Mouse (Mus musculus) spleen, adult 2 months (tissue): ENCODE measurements around the gene Tmed11. TPM values are rescaled to one million over a fixed set of nuclear protein-coding genes. Genes with fewer than 3 reads are reported as not detected.
"Not testable (repeated sequence)": the region's sequence is repeated elsewhere in the genome, so short reads cannot be mapped to it uniquely, and the experiment has no call there.

Experiments used
- DNase-seq, 2 experiments: peaks; one replicate each; pipeline versions ENCODE4 v3.0.0 to v3.0.0-alpha.2; 2012 to 2021; ENCODE audit warnings: low spot score in 2 of 2, low read depth in 1 of 2
- H3K27ac ChIP-seq: fragments of 200-500 bp; 2 replicates; pipeline ENCODE4 v1.5.1; 2012; ENCODE audit warnings: low read length, inconsistent platforms; ENCODE audit not compliant: insufficient read depth
- H3K27me3 ChIP-seq: fragments of 200-500 bp; 2 replicates; pipeline ENCODE4 v1.6.1; 2012; ENCODE audit warnings: mild to moderate bottlenecking, moderate library complexity, low read length, inconsistent platforms; ENCODE audit not compliant: control insufficient read depth, insufficient read depth
- H3K36me3 ChIP-seq: fragments of 200-500 bp; 2 replicates; pipeline ENCODE4 v1.6.1; 2012; ENCODE audit warnings: mild to moderate bottlenecking, low read length, inconsistent platforms; ENCODE audit not compliant: control insufficient read depth, insufficient read depth
- H3K4me1 ChIP-seq: fragments of 200-500 bp; 2 replicates; pipeline ENCODE4 v1.6.1; 2011; ENCODE audit warnings: inconsistent platforms; ENCODE audit not compliant: control insufficient read depth, insufficient read depth, insufficient read length
- H3K4me3 ChIP-seq: fragments of 200-500 bp; 2 replicates; pipeline ENCODE4 v1.5.1; 2011; ENCODE audit warnings: mild to moderate bottlenecking, inconsistent platforms; ENCODE audit not compliant: insufficient read depth, insufficient read length; ENCODE audit errors: extremely low read depth
- CTCF ChIP-seq: fragments of 200-500 bp; IDR thresholded peaks from 2 replicates; pipeline ENCODE4 v1.5.1; 2011; ENCODE audit warnings: mild to moderate bottlenecking, inconsistent platforms; ENCODE audit not compliant: insufficient read depth, insufficient read length, insufficient replicate concordance; ENCODE audit errors: extremely low read depth
- POLR2A ChIP-seq: fragments of 200-500 bp; IDR thresholded peaks from 2 replicates; pipeline ENCODE4 v1.6.1; 2011; ENCODE audit warnings: low read depth, low read length, inconsistent platforms
- WGBS: fragments of 180-500 bp; shearing (Covaris S2); methylation state at CpG from one replicate; pipeline ENCODE4 v1.1.7; 2018; 5-methylcytosine and 5-hydroxymethylcytosine counted together
- polyA plus RNA-seq: library from polyadenylated mRNA; depleted of rRNA; stranded (reverse); fragments of >200 nt; gene quantifications from 2 replicates; pipeline ENCODE4 v1.2.3, GENCODE M21; 2012; rRNA removed

The Tmed11 gene
- polyA plus RNA-seq, result 0.54 and 0.75 TPM in 2 replicates

GRCm38 (mm10) chr5:108795263-108795662 lies at the start of gene Tmed11:
TSS of gene Tmed11 (minus strand) at chr5:108795363.
- not testable (repeated sequence) for DNase-seq, H3K36me3 ChIP-seq
- WGBS, result 64% methylated on average over 2 of the region's 2 CpGs

GRCm38 (mm10) chr5:108836156-108836555 lies 41.0 kb upstream of the Tmed11 start:
- Histone ChIP-seq H3K27ac (no peak overlapping the region), H3K4me3 (no peak overlapping the region), H3K4me1 (no peaks in the 10 kb centered on the region), H3K36me3 (no peaks in the 10 kb centered on the region), H3K27me3 (no peaks in the 10 kb centered on the region)
- TF ChIP-seq CTCF (no peak), POLR2A (no peak)
- DNase-seq, result no peak
- 73% methylated on average over 1 of the region's 1 CpGs for WGBS

More at GRCm38 (mm10) chr5:108795263-108795662, at the start of gene Tmed11:
- not testable (repeated sequence) for H3K27ac ChIP-seq, H3K27me3 ChIP-seq, H3K4me1 ChIP-seq, H3K4me3 ChIP-seq

- WGBS, result 91% methylated on average over 2 of the region's 2 CpGs
- H3K27ac ChIP-seq, result no peak overlapping the region
- no peaks in the 10 kb centered on the region for H3K4me1 ChIP-seq
- TF ChIP-seq CTCF (no peak), POLR2A (no peak)
- no peak for DNase-seq
- H3K27me3 ChIP-seq, result no peaks in the 10 kb centered on the region
- H3K36me3 ChIP-seq, result no peaks in the 10 kb centered on the region
- no peak overlapping the region for H3K4me3 ChIP-seq
Measured at GRCm38 (mm10) chr5:108823276-108823675, 28.1 kb upstream of the Tmed11 start.

- not testable (repeated sequence) for H3K36me3 ChIP-seq, DNase-seq, H3K27me3 ChIP-seq, H3K4me3 ChIP-seq, H3K4me1 ChIP-seq, H3K27ac ChIP-seq
- 74% methylated on average over 2 of the region's 2 CpGs for WGBS
Measured at GRCm38 (mm10) chr5:108808750-108809149, 13.6 kb upstream of the Tmed11 start, which contains the start of gene Vmn2r8. TSS of gene Vmn2r8 (minus strand) at chr5:108808850.

GRCm38 (mm10) chr5:108803646-108804045 lies 8.5 kb upstream of the Tmed11 start:
- Histone ChIP-seq H3K27me3 (no peaks in the 10 kb centered on the region), H3K4me3 (no peak overlapping the region), H3K36me3 (no peaks in the 10 kb centered on the region), H3K4me1 (no peaks in the 10 kb centered on the region), H3K27ac (no peak overlapping the region)
- DNase-seq, result no peak
- TF ChIP-seq POLR2A (no peak), CTCF (no peak)
- WGBS, result 38% methylated on average over 1 of the region's 1 CpGs

GRCm38 (mm10) chr5:108790385-108790784 lies 4.8 kb downstream of the Tmed11 start:
- not testable (repeated sequence) for H3K36me3 ChIP-seq, H3K4me3 ChIP-seq, H3K27ac ChIP-seq, H3K27me3 ChIP-seq, DNase-seq, H3K4me1 ChIP-seq
- WGBS, result 34% methylated on average over 1 of the region's 1 CpGs

- H3K4me1 ChIP-seq, result no peaks in the 10 kb centered on the region
- 73% methylated on average over 40 of the region's 40 CpGs for WGBS
- peak in 1 of 2 experiments; percentile 3 for DNase-seq
- TF ChIP-seq POLR2A (no peak), CTCF (no peak)
- no peaks in the 10 kb centered on the region for H3K27me3 ChIP-seq
- H3K36me3 ChIP-seq, result no peaks in the 10 kb centered on the region
- H3K4me3 ChIP-seq, result no peak within 1 kb of the TSS
- H3K27ac ChIP-seq, result no peak within 1 kb of the TSS
Measured at GRCm38 (mm10) chr5:108774630-108775306, 20.4 kb downstream of the Tmed11 start, which contains the start of gene Rnf212. TSS of gene Rnf212 (minus strand) at chr5:108774982.

- Histone ChIP-seq H3K4me1 (no peaks in the 10 kb centered on the region), H3K27ac (no peak overlapping the region), H3K36me3 (no peaks in the 10 kb centered on the region), H3K4me3 (no peak overlapping the region), H3K27me3 (no peaks in the 10 kb centered on the region)
- WGBS, result 83% methylated on average over 2 of the region's 2 CpGs
- DNase-seq, result no peak
- no peak for TF ChIP-seq CTCF
- TF ChIP-seq POLR2A, result no peak
Measured at GRCm38 (mm10) chr5:108760002-108760401, 35.2 kb downstream of the Tmed11 start.
